Mouse (Mus musculus): ENCODE results near the gene Osbpl2. TPM values are rescaled to one million over a fixed set of nuclear protein-coding genes. Genes with fewer than 3 reads are reported as not detected.

The Osbpl2 gene
- 10 to 100 TPM; 44.2 to 50.4 TPM for total RNA-seq (2021)

DNA sequence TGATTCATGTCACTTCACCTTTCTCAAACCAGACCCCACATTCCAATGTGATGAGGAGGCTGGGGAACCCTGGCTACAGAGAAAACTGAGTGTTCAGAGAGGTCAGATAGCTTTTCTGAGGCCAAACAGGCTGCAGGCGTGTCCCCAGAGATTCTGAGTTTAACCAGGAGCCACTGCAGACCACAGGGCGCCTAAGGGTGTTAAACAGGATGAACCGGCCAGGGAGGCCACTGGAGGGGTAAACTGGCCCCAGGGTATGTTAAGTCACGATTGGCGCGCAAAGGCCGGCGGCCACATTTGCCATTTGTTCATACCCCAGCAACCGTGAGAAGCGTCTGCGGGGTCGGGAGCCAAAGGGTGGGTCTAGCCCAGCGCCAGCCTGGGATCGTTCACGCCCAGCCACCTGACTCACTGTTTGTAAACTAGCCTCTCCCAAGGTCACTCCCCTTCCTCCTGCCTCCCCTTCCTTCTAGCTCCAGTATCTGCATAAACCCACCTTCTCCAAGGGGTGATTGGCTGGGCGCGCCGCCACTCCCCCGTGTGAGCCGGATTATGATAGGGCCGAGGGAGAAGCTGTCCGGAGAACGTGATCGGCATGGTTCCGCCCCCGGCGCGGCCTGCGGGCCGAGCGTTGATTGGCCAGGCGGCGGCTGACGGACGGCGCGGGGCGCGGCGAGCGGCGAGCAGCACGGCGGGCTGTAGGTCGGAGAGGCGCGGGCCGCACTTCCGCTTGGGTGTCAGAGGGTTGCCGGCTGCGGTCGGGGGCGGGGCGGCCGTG is at the start of gene Osbpl2:
Gene Osbpl2 (plus strand): TSS at position 646 of the 778 bp plus-strand sequence.
- DNase-seq (ENCODE audit: low spot score in 2 of 2), result peak; percentile 100
- intact Hi-C loops (cut with DNase I), result no loop called here

GRCm38 (mm10) chr2:180069770-180070480 is 49.2 kb upstream of the Osbpl2 start:
- intact Hi-C loops (cut with DNase I), result loop anchor here (10.0 kb wide), 1 partner anchor 185 kb away; the partner anchor contains the start of gene Rps21
- no peak for DNase-seq (ENCODE audit: low spot score in 2 of 2)

GRCm38 (mm10) chr2:180070481-180071453 is 48.3 kb upstream of the Osbpl2 start, which contains the start of gene Mtg2:
Gene Mtg2 (plus strand): TSS chr2:180070588.
- peak; percentile 98 for DNase-seq (ENCODE audit: low spot score in 2 of 2)
- intact Hi-C loops (cut with DNase I), result loop anchor here (10.0 kb wide), 1 partner anchor 184 kb away; the partner anchor contains the start of gene Rps21

DNA sequence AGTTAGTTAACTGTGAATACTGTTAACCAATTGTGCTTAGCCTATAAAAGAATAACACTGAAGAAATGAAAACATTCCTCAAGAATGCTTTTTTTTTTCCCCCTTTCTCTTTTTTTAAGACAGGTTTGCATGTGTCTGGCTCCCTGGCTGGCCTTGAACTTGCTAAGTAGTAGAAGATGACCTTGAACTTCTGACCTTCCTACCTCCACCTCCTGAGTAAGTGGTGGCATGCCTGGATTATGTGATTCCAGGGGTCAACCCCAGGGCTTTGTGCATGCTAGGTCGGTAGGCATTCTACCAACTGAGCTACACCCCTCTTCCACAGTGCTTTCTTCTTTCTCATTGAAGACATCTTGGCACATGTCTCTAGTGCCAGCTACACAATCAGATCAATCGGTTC is 47.4 kb upstream of the Osbpl2 start:
- intact Hi-C loops (cut with DNase I), result loop anchor here (10.0 kb wide), 1 partner anchor 183 kb away; the partner anchor contains the start of gene Rps21

DNA sequence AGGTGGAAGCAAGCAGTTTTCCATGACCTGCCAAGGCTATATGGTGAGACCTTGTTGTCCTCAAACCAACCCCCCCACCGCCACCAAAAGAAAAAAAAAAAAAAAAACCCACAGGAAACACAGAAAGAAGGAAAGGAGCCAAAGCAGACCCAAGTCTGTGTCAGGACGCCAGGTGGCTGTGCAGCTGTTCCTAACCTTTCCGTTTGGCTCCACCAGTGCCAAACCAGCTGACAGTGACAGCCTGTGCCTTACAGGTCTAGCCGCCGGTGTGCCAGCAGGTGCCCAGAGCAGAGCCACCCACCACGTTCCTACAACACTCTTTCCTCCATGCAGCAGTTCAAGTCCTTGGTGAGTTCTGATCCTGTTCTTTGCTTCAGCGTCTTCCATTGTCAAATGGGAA is 46.2 kb upstream of the Osbpl2 start:
- intact Hi-C loops (cut with DNase I), result loop anchor here (10.0 kb wide), 1 partner anchor 182 kb away; the partner anchor contains the start of gene Rps21
- DNase-seq (ENCODE audit: low spot score in 2 of 2), result no peak

More for the DNA sequence above, 47.4 kb upstream of the Osbpl2 start:
- no peak for DNase-seq (ENCODE audit: low spot score in 2 of 2)

DNA sequence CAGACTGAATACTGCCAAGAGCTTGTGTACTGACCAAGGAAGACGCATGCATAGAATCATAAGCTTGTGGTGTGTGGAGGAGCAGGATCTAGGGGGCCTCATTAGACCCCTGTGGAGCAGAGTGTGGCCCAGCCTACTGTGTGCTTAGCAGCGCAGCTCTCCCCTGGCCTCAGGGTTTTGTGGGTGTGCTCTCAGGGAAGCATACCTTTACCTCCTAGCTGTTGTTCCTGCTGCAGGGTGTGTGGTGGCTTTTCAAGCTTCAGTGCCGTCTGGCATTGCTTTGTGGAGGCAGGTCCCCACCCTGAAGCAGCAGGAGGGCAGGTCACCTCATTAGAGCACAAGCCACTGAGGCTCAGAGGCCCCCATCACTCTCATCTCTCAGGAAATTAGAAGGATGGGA is 41.5 kb upstream of the Osbpl2 start:
- intact Hi-C loops (cut with DNase I), result loop anchor here (10.0 kb wide), 1 partner anchor 177 kb away; the partner anchor contains the start of gene Rps21
- no peak for DNase-seq (ENCODE audit: low spot score in 2 of 2)

GRCm38 (mm10) chr2:180080680-180081079 is 38.4 kb upstream of the Osbpl2 start:
- DNase-seq (ENCODE audit: low spot score in 2 of 2), result no peak
- intact Hi-C loops (cut with DNase I), result no loop called here

GRCm38 (mm10) chr2:180083063-180083462 is 36.0 kb upstream of the Osbpl2 start:
- DNase-seq (ENCODE audit: low spot score in 2 of 2), result no peak
- intact Hi-C loops (cut with DNase I), result no loop called here

- intact Hi-C loops (cut with DNase I), result no loop called here
- no peak for DNase-seq (ENCODE audit: low spot score in 2 of 2)
Measured at GRCm38 (mm10) chr2:180084565-180084964, 34.5 kb upstream of the Osbpl2 start.

DNA sequence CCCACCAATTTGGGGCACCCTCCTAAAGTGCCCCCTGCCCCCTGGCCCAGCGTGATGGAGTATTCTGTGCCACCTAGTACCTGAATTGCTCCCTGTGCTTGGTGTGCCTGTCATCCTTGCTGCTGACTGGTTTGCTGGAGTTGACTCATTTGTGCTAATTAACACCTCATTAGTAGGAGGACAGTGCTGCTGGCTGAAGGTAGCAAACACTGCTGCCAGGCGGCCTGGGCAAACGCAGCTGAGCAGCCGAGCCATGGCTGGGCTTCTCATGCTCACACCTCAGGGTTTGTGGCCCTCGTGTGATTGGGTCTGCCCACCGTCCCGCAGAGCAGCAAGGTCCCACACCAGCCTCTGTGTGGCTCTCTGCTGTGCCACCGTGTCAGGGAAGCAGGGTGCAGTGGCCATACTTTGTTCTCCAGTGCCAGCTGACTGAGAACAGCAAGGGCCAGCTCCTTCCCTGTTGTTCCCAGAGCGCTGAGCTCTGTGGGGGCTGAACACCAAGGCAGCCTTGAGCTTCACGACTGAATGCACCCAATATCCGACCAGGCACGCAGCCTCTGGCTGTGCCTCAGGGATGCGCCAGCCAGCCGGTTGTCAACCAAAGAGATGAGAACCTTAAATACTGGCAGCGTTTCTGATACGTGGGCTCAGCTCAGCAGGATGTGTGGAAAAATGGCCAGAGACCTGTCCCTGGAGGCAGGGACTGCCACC is 33.0 kb upstream of the Osbpl2 start:
- DNase-seq (ENCODE audit: low spot score in 2 of 2), result no peak
- intact Hi-C loops (cut with DNase I), result no loop called here

DNA sequence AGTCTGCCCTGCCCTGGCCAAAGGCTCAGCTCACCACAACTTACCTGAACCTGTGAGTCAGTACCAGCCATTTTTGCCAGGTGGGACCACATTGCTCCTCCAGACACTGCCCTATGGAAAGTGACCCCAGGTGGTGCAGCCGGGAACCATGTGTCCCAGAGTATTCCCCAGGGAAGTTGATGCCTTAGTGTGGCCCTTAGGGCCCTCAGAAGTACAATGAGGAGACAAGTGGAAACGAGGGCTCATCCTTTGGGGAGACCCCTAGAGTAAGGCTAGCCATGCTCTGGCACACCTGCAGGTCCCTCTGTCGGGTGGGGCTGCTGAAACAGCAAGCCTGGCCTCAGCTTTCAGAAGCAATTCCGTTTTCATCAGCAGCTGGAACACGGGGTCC is 32.5 kb upstream of the Osbpl2 start:
- intact Hi-C loops (cut with DNase I), result no loop called here
- DNase-seq (ENCODE audit: low spot score in 2 of 2), result no peak

- no peak for DNase-seq (ENCODE audit: low spot score in 2 of 2)
- intact Hi-C loops (cut with DNase I), result no loop called here
Measured at GRCm38 (mm10) chr2:180087472-180087871, 31.6 kb upstream of the Osbpl2 start.

- no peak for DNase-seq (ENCODE audit: low spot score in 2 of 2)
- intact Hi-C loops (cut with DNase I), result no loop called here
Measured at GRCm38 (mm10) chr2:180090285-180090684, 28.8 kb upstream of the Osbpl2 start.

DNA sequence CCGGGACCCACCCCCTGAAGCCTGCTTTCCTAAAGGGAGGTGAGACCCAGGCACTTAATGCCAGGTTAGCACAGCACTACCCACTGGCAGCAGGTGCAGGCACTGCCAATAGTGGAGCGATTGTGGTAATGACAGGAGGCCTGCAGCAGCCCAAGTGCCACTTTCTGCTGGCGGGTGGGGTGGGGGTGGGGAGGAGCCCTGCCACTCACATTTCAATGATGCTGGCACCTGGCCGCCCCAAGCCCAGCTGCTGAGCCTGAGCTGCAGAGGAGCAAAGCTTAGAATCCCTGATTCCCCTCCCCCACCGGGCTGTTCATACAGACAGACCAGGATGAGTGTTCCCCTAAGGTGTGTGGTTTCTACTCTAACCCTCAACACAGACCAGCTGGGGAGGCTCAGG is 23.4 kb upstream of the Osbpl2 start:
- intact Hi-C loops (cut with DNase I), result no loop called here
- no peak for DNase-seq (ENCODE audit: low spot score in 2 of 2)

- intact Hi-C loops (cut with DNase I), result no loop called here
- DNase-seq (ENCODE audit: low spot score in 2 of 2), result no peak
Measured at GRCm38 (mm10) chr2:180097585-180097984, 21.5 kb upstream of the Osbpl2 start.

GRCm38 (mm10) chr2:180098167-180098566 is 20.9 kb upstream of the Osbpl2 start:
- intact Hi-C loops (cut with DNase I), result no loop called here

DNA sequence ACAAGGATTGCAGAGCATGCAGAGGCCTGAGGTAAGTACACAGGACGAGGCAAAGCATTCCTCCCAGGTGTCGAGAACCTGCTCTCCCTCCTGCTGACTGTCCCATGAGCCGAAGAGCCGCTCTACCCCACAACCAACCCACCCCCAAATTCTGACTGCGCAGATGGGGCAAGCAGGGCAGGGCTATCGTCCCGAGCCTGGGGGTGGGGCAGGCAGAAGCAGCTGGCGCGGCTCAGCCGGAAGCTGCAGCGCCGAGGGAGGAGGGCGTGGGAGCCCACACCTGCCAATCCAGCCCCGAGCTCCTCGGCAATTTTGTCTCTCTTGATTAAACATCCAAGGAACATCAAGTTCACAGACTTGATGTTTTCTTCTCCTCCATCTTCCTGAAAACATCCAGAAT is 19.6 kb upstream of the Osbpl2 start:
- intact Hi-C loops (cut with DNase I), result no loop called here

More at GRCm38 (mm10) chr2:180098167-180098566, 20.9 kb upstream of the Osbpl2 start:
- DNase-seq (ENCODE audit: low spot score in 2 of 2), result peak in 1 of 2 experiments; percentile 12

DNA sequence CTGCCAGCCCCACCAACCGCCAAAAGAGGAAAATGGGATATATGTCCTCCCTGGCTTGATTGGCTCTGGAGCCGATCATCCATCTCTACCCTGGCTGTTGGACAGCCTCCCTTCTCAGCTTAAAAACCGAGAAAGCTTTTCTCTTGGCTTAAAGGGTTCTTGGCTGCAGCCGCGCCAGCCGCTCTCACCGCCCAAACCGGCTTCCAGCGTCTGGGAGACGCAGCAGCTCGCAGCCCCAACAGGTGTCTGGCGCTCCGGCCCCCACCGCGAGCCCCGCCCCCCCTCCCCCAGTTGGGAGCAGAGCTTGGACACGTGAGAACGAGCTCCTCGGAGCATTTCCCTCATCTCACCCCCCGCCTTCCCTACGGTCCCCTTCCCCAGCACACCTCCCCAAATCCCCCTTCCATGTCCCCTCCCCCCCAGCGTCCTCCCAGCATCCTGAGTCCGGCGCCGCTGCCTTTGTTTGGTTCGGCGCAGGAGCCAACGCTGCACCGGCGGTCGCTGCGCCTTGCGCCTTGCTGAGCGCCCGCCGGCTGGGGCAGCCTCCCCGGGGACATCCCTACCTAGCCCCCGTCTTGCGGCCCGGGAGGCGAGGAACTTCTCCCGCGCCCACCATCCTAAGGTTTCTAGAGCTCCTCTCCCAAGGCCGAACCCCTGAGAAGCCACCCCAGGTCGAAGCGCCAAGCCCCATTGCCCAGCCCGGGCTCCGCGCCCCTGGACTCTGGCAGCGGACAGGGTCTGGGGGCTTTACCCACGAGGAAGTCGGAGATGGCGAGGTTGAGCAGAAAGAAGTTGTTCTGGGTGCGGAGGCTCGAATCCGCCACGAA is 15.7 kb upstream of the Osbpl2 start:
- intact Hi-C loops (cut with DNase I), result no loop called here
- peak; percentile 50 to 53 for DNase-seq (ENCODE audit: low spot score in 2 of 2)

More for the DNA sequence above, 19.6 kb upstream of the Osbpl2 start:
- DNase-seq (ENCODE audit: low spot score in 2 of 2), result peak in 1 of 2 experiments; percentile 18

All from left cerebral cortex, postnatal 36 days (tissue).